Mouse (Mus musculus): Measurements from ENCODE around the gene Abhd12.
"Not testable (repeated sequence)": the region's sequence is repeated elsewhere in the genome, so short reads cannot be mapped to it uniquely, and the experiment has no call there.

Abhd12 gene

DNA sequence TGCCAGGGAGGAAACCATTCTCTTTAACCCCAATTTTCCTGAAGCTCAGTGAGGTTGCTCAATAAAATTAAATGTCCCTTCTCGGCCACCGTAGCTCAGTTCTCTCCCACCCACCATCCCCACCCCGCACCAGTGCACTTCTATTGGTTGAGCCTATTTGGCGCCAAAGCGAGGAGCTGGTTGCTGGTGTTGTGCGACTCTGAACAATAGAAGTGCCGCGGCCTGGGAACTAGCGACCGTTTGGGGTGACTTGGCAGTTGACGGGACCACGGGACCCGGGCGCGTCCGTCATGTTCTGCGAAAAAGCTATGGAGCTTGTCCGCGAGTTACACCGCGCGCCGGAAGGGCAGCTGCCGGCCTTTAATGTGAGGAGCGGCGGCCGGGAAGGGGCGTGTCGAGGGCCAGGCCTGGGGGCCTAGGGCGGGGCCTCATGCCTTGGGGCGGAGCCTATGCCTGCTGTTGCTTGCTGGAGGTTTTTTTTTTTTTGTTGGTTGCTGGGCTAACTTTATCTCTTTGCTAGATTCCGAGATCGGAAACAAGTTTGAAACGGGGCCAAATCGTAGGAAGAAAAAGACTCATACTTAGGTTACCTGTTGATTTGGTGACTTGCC lies 5.0 kb upstream of the Abhd12 start:
- DNase-seq: peak; percentile 94 to 95

DNA sequence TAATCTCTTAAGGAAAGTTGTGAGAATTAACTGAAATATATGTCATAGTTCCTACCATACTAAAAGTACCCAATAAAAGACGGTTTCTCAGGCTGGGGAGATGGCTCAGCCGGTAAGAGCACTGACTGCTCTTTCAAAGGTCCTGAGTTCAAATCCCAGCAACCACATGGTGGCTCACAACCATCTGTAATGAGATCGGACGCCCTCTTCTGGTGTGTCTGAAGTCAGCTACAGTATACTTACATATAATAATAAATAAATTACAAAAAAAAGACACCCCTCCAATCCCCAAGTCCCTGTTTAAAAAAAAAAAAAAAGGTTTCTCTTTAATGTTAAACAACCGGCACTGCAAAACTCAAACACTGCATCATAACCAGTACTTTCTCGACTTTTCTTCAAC lies 4.3 kb upstream of the Abhd12 start:
- not testable (repeated sequence) for DNase-seq

DNA sequence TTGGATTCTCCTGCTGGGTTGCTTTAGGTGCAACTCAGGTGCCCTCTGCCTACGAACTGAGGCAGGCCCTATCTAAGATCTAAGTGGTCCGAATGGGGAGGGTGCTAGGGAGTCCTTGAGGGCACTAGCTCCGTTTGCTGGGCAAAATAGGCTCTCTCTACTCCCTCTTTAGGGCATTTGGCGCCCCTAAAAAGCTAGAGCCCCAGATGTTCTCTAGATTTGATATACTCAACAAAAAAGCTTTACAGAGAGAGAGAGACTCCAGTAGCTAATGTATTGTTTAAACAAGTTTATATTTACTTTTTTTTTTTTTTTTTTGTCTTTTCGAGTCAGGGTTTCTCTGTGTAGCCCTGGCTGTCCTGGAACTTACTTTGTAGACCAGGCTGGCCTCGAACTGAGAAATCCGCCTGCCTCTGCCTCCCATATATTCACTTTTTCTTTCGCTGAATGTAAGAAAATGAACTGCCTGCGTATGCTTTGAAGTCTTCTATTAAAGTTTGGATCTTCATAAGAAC lies 452 bp upstream of the Abhd12 start, which contains the start of gene Gins1:
Gene Gins1, plus strand, starts transcription at position 465 of the 515 bp plus-strand sequence.
- no peak for DNase-seq

DNA sequence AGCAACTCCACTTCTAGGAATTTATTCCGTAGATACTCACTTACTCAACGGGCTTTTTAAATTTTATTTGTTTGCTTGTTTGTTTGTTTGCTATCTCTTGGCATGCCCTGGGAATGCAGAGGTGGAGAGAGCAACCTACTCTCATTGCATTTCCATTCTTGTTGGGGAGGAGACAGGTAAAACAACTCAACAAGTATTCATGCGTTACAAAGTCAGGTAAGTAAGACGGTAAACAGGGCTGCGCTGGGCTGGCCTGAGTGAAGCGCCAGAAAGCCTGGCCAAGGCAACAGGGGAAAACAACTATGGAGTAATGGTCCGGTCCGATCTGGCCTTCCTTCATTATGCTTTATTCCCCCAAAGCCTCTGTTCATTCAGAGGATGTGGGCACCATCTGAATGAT lies 2.2 kb downstream of the Abhd12 start:
- DNase-seq: no peak

DNA sequence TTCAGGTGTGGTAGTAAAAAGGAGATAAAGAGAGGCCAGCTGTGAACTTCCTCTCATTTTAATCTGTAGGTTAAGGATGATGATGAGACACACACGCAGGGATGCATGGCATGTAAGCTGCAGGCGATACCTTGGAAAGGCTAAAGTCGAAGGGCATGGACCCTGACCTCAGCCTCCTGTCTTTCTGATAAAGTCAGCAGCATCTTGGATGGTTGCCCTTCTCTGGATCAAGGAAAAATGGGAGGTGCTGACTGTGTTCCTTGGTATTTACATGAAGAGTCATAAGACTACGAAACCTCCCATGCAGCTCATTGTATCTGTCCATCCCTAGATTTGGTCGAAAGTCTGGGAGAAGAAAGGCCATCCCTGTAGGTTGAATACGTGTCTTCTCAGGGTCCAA lies 4.2 kb downstream of the Abhd12 start:
- no peak for DNase-seq

DNA sequence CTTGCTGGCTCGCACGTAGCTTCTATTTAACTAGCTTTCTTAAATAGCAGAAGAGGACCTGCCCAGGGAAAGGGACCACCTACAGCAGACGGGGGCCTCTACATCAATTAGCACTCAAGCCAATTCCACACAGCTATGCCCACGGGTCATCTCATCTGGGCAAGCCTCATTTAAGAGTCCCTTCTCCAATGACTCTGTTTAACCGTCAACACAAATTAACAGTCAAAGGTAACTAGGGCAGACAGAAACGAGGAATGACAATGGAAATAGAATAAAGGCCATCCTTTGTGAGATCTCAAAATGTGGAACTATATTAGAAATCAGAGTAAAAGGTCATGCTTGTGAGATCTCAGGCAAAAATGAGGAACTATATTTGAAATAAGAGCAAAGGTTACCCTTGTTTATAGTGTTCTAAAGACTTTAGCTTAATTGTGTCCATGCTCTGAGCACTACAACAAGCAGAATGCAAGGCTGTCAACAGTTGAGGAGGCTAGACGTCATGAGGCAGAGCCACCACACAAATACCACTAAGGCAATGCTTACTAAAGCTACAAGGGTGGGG lies 8.8 kb downstream of the Abhd12 start:
- no peak for DNase-seq

DNA sequence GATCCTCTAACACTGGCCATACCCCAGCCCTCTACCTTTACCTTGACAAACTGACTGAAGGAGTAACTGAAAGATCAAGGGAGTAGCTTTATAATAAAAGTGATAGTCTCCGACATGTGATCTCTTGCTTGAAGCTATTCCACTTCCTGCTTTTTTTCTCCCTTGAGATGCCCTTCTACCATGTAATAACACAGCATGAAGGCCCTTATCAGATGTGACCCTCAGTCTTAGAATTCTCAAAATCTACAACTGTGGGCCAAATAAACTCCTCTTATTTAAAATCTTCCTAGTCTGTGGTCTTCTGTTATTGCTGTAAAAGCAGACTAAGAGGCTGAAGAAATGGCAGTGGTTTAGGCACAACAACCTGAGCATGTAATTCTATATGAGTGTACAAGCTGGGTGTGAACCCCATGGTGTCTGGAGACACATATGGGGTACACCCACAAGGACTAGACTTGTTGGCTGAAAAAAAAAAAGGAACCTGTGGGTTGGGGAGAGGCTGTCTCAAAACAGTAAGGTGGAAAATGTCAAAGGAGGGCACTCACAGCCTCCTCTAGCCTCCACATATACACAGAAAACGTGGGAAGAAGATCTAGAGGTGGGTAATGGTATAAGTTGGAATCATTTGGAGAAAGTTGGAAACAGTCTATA lies 9.8 kb downstream of the Abhd12 start:
- no peak for DNase-seq

DNA sequence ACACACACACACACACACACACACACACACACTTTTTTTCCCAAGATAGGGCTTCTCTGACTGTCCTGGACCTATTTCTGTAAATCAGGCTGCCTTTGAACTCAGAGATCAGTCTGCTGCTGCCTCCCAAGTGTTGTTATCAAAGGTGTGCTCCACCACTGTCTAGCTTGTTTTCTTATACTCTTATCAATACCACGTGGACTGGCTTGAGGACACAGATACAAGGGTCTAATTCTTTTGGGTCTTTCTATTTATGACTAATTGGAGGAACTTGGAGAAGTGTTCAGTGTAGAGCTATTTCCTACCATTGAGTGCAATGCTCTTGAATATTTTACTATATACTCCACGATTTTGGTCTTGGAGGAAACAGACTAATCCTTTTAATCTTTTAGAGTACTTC lies 17.2 kb downstream of the Abhd12 start:
- DNase-seq: no peak

DNA sequence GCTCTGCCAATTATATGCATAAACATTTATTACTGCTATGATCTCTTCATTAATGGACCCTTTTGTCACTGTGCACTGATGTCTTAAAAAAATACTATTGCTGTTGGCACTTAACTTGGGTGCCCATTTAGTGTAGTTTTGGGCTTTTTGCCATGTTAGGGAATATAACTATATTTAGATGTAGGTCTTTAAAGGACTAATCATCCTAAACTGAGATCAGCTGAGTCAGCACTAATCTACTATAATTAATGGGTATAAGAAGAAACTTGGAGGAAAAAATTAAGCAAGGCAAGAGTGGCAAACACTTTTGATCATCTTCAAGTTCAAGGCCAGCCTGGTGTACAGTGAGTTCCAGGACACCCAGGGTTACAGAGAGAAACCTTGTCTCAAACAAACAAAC lies 18.2 kb downstream of the Abhd12 start:
- DNase-seq: no peak

DNA sequence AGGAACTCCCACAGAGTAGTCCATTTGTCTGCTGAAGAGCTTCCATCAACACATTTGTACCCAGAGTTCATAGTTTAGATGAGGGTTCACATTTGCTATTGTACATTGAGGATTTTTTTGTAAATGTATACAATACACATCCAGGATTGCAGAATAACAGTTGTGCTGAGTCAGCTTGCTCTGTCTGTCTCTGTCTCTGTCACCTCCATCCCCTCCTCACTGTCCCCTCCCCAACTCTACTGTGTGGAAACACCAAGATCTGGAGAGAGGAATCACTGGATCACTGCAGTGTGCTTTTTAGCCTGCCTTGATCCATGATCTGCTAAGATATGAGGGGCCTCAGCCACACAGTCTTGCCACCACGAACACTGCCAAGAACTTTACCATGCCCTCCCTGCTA lies 18.7 kb downstream of the Abhd12 start:
- no peak for DNase-seq

DNA sequence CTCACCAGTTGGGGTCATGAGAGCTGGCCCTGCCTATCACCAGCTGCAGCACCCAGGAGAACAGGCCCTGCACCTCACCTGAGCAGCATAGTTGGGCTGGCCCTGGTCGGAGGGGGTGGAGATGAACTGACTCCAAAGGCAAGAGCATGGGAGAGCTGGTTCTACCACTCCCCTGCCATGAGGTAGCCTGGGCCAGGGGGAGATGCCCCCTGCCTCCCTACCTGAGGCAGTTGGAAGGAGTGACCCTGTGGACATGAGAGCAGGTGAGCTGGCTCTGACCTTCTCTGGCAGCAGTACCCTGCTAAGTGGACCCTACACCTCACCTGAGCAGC lies 19.8 kb downstream of the Abhd12 start:
- DNase-seq: no peak

DNA sequence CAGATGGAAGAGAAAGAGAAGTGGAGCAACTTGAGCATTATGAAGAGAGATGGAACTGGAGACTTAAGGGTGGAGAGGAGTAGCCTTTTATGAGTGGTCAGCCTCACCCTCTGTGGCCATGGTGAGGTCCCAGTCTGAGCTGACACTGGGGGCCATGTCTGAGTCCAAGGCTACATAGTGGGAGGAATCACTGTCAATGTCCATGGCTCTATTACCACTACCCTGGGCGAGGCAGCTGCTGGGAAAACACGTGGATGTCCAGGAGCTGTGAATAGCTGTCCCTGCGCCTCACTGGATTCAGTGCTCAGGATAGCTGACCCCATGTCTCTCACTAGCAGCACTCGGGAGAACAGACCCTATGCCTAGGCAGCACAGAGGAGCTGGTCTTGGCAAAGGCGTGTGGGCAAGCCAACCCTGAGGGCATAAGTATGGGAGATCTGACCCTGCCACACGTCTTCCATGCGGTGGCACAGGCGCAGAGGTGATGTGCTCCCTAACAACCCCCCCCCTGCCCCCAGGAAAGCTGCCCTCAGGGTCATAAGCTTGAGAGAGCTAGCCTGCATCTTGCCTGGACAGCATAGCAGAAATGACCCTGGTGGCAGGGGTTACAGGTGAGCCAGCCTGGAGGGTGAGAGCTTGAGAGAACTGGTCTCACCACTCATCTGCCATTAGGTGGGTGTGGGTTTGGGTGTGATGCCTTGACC lies 20.3 kb downstream of the Abhd12 start:
- no peak for DNase-seq

DNA sequence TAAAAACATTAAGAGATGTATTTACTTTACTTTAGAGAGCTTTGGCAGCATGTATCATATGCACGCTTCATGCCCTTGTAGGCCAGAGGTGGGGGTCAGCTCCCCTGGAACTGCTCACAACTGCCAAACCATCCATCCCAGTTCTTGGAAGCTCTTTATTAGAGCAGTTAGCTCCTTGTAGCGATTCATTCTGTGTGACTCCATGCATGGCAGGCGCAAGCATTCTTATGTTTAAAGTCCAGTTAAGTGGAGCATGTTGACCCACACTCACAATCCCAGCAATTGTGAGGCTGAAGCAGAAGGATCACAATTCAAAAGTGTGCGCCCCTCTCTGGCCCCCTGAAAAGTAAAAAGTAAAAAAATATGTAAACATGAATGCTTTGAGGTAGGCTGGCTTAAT lies 27.0 kb downstream of the Abhd12 start:
- no peak for DNase-seq

DNA sequence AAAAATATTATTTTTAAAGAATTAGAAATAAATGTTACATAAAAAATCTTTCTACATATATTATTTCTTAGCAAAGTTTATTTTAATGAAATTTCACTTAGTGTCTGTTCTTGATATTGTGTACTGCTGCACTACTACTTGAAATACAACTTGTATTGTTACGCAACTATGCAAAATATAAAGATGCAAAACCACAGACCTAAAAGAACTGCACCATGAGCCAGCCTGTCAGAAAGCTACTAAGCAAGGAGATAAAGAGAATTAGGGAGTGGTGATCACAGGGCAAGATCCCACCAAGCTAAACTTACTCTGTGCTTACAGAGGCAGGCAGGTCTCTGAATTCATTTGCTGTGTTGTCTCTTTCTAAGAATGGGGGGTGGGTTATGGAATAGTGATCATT lies 29.3 kb downstream of the Abhd12 start:
- DNase-seq: no peak

DNA sequence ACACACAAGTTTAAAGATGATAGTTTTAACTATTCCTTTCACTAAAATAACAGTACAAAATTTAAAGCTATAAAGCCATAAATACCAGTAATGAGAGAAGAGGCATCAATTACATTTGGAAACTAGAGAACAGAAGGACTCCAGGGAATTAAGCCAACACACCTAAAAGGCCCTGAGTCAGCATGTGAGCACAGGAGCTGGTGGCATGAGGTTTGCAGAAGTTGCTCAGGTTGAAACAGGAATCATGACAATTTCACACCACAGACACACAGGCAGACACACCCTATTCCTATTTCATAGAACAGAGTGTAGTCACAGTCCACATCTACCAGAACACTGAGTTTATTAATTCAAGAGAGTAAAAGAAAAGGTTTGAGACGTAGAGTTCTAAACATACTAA lies 30.0 kb downstream of the Abhd12 start:
- no peak for DNase-seq

DNA sequence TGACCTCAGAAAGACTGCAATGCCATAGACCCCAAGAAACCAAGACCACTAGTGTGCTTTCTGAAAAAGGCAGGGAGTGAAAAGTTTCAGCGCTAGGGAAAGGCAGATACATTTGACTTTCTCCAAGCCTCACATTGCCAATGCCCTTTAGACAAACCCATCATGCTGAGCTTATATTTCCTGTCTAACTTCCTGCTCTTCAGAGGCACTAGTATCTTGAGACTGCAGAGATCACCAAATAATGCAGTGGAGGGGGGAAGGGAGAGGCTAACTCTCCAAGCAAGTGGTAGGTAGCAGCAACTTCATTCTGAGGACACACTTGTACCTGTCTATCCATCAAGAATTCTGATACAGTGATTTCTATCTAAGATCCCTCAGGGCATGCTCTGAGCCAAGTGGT lies 35.1 kb downstream of the Abhd12 start:
- no peak for DNase-seq

DNA sequence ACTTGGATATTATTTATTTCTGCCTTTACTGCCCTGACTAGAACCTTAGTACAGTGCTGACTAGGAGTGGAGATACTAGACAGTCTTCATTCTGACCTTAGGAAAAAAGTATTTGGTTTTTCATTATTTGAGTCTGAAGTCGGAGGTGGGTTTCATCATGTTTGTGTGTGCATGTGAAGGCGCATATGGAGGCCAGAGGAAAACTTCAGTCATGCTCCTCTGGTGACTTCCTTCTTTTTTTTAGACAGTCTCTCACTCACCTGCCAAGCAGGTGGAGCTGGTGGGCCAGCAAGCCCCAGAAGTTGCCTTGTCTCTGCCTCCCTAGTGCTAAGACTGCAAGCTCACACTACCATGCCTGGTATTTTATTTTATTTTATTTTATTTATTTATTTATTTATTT lies 37.5 kb downstream of the Abhd12 start:
- DNase-seq: no peak

DNA sequence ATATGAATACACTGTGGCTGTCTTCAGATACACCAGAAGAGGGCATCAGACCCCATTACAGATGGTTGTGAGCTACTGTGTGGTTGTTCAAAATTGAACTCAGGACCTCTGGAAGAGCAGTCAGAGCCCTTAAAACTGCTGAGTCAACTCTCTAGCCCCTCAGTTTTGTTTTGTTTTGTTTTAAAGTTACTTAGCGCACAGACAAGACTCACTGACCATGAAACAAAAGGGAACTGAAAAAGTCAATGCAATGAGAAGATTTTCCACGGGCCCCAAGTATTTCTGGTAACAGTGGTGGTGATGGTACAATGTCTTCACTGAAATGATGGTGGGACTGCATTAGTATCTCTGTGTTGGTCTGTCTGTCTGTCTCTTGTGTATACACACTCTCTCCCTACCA lies 43.4 kb downstream of the Abhd12 start:
- DNase-seq: no peak

DNA sequence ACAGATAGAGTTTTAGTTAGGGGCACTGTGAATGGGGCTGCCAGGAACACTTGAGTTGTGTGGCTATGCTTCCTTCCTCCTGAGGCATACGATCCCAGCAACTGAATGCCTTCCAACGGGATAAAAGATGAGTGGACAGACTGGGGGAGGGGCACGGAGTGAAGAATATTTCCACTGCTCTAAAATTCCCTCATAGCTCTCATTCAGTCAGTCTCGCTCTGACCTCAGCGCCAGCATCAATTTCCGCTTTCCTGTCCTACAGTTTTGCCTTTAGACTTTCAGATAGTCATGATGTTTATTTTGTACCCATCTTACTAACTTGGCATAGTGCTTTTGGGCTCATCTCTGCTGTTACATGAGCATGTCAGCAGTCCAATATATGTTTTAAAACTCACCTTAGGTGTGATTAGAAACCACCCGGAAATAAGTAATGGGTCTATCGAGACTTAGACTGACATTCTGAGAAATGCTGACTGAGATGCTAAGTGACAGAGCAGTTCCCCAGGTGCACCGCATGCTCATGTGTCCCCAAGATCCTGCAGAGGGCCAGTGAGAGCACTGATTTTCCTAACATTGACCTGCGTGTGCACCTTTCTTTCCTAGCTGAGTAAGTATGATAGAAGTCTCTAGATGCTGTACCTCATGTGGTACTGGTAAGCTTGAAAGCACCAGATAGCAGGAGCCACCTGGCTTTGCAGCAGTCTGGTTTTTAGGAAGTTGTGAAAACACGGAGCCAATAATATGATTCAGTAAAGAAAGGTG lies 44.7 kb downstream of the Abhd12 start:
- no peak for DNase-seq

DNA sequence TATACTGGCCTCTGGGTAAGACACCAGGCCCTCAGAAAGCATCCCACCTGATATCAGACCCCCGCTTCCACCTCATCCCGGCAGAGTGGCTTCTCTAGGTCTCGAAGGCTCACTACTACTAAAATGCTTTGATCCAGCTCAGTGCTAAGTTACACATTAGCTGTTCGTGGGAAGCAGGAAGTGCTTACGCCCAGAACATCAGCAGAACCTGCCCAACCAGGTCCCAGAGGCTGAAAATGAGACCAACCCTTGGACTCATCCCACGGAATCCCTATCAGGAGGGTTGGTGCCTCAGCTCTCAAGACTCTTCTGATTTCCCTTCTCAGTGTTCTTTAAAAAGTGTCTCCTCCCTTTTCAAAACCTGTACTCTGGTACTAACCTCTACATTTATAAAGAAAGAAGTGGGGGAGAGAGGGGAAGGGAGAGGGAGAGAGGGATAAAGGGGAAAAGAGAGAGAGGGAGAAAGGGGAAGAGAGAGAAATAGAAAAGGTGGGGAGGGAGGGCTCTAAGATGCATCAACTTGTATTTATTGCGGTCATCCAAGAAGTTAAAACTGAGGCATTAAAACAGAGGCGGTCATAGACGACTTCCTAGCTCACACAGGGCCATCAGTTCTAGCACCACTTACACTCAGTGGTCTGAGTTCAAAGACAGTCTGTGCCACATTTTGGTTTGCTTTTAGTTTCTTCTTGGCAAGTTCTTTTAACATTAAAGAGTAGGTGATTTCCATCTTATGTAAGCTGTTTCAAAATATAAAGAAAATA lies 45.6 kb downstream of the Abhd12 start:
- DNase-seq: no peak

DNA sequence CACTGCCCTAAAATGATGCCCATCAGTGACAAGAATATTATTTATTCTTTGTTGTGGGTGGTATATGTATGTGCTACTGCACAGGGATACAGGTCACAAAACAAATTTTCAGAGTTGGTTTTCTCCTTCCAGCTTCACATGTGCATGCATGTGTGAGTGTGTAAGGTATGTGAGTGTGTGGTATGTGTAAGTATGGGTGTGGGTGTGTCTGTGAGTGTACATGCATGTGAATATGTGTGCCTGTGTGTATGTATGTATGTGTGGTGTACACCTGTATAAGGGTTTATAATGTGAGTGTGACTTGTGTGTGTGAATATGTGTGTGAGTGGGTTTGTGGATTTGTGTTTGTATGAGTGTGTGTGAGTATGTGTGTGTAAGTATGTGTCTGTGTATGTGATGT lies 49.4 kb downstream of the Abhd12 start:
- DNase-seq: no peak

DNA sequence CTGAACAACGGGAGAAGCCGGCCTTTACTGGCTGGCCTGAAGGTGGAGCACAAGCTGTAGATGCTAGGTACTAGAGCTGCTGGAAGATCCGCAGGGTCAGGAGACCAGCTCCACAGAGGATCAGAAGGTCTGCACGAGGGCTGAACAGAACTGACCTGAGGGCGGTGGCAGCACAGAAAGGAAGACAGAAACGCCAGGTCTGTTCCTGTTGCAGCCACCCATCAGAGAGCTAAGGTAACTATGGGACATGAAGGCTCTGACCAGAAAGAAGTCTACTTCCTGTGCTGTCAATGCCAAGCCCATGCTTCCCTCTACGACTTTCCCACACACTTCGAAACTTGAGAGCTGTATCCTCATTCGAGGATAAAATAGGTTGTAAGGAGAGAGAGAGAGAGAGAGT lies 53.3 kb downstream of the Abhd12 start:
- DNase-seq: no peak

Measured in lung, adult 18-20 months (tissue).